Mouse (Mus musculus) stomach, postnatal 0 days (tissue): Measurements from ENCODE around the gene Ap4b1.
A peak's percentile ranks its signal among the peaks of the same experiment; 100 is the strongest.

Source experiments
- CTCF ChIP-seq: IDR thresholded peaks from 2 replicates; pipeline ENCODE4 v1.5.1; 2016; ENCODE audit warnings: antibody characterized with exemption, low read depth, mild to moderate bottlenecking, moderate library complexity
- EP300 ChIP-seq: optimal IDR thresholded peaks from 2 replicates; pipeline ENCODE3; 2016; ENCODE audit warnings: antibody characterized with exemption

- peak; percentile 67 for TF ChIP-seq CTCF
- no peak for TF ChIP-seq EP300
These were observed 43.4 kb downstream of the Ap4b1 start for GRCm38 (mm10) chr3:103852565-103853299.
